Mouse (Mus musculus) kidney, adult 9 months (tissue): ENCODE results near the gene Rspo1.
"Not testable (repeated sequence)": the region's sequence is repeated elsewhere in the genome, so short reads cannot be mapped to it uniquely, and the experiment has no call there.

Experiments used
- DNase-seq: peaks from one replicate; pipeline ENCODE4 v3.0.0; 2022

The Rspo1 gene

GRCm38 (mm10) chr4:124985671-124986602, at the start of gene Rspo1:
Rspo1 (plus strand) TSS chr4:124986430.
- no peak for DNase-seq

- peak; percentile 97 for DNase-seq
Observed at GRCm38 (mm10) chr4:124936613-124937471, 49.4 kb upstream of the Rspo1 start, which contains the start of gene 9930104L06Rik. 9930104L06Rik (plus strand) TSS chr4:124937048.

- DNase-seq = not testable (repeated sequence)
Observed at GRCm38 (mm10) chr4:124939211-124939610, 47.0 kb upstream of the Rspo1 start, which contains the start of gene Cdca8. Cdca8 (minus strand) TSS chr4:124939311.

- DNase-seq = peak; percentile 72
Observed at GRCm38 (mm10) chr4:124943022-124943421, 43.2 kb upstream of the Rspo1 start.

- no peak for DNase-seq
Observed at GRCm38 (mm10) chr4:124943781-124944180, 42.4 kb upstream of the Rspo1 start.

GRCm38 (mm10) chr4:124944961-124945360, 41.3 kb upstream of the Rspo1 start:
- no peak for DNase-seq

GRCm38 (mm10) chr4:124949488-124949887, 36.7 kb upstream of the Rspo1 start:
- DNase-seq = no peak

- DNase-seq = peak; percentile 11
Observed at GRCm38 (mm10) chr4:124950181-124951035, 35.8 kb upstream of the Rspo1 start.

- DNase-seq = no peak
Observed at GRCm38 (mm10) chr4:124951036-124951433, 35.2 kb upstream of the Rspo1 start.

- DNase-seq = no peak
Observed at GRCm38 (mm10) chr4:124953546-124953945, 32.7 kb upstream of the Rspo1 start.

GRCm38 (mm10) chr4:124957284-124957683, 28.9 kb upstream of the Rspo1 start:
- DNase-seq = no peak

GRCm38 (mm10) chr4:124959062-124959461, 27.2 kb upstream of the Rspo1 start:
- DNase-seq = peak; percentile 42

GRCm38 (mm10) chr4:124960940-124961339, 25.3 kb upstream of the Rspo1 start:
- DNase-seq = no peak

GRCm38 (mm10) chr4:124962576-124962975, 23.7 kb upstream of the Rspo1 start:
- DNase-seq = no peak

- DNase-seq = no peak
Observed at GRCm38 (mm10) chr4:124964912-124965599, 21.2 kb upstream of the Rspo1 start.

GRCm38 (mm10) chr4:124968711-124969110, 17.5 kb upstream of the Rspo1 start:
- DNase-seq = no peak

GRCm38 (mm10) chr4:124969219-124969848, 16.9 kb upstream of the Rspo1 start:
- DNase-seq = no peak

- no peak for DNase-seq
Observed at GRCm38 (mm10) chr4:124970194-124970593, 16.0 kb upstream of the Rspo1 start.

- DNase-seq = no peak
Observed at GRCm38 (mm10) chr4:124970677-124971076, 15.6 kb upstream of the Rspo1 start.

- no peak for DNase-seq
Observed at GRCm38 (mm10) chr4:124971094-124971493, 15.1 kb upstream of the Rspo1 start.

GRCm38 (mm10) chr4:124972316-124972715, 13.9 kb upstream of the Rspo1 start:
- no peak for DNase-seq
